Mouse (Mus musculus): ENCODE results near the gene Olfr691. TPM values are rescaled to one million over a fixed set of nuclear protein-coding genes. Genes with fewer than 3 reads are reported as not detected.

The Olfr691 gene
- total and polyA plus RNA-seq, 3 experiments, result not detected

DNA sequence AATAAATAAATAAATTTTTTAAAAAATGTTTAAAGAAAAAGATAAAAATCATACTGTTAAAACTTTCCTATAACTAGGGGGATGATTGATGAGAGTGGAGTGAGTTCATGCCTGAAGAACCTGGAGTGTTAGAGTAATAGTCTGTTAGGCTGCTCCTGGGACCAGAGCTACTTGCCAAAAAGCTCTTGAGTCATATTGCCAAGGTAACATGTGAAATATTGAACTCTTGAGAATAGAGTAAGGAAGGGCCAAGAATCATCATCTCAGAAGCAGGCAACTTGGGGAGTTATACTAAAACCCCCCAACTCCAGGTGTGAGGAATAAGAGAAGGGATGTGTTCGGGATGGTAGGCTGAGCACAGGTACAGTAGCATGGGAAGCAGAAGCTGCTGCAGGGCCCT lies 31.2 kb downstream of the Olfr691 start, which contains the start of gene Olfr689:
Olfr689 (plus strand) TSS at position 301 of the 400 bp plus-strand sequence.
- Histone ChIP-seq H3K9ac (ENCODE audit: control insufficient read depth, low read depth, low read length, poor library complexity, severe bottlenecking) (no peak within 1 kb of the TSS), H3K79me2 (ENCODE audit: control insufficient read depth, insufficient read depth, low read length, poor library complexity) (no peaks in the 10 kb centered on the region), H3K9me3 (replicated peaks; ENCODE audit: insufficient read depth, low read length) (no peaks in the 10 kb centered on the region), H3K36me3 (ENCODE audit: control insufficient read depth in 1 of 2, insufficient read depth in 2 of 2, low read length in 2 of 2) (no peaks in the 10 kb centered on the region), H3K4me1 (ENCODE audit: control insufficient read depth in 1 of 2, insufficient read depth in 2 of 2, low read length in 2 of 2) (no peaks in the 10 kb centered on the region), H3K27ac (ENCODE audit: control insufficient read depth, low read depth, low read length) (no peak within 1 kb of the TSS), H3K4me3 (ENCODE audit: control insufficient read depth in 1 of 2, insufficient read depth in 1 of 2, low read depth in 2 of 2, low read length in 2 of 2) (no peak within 1 kb of the TSS), H3K27me3 (ENCODE audit: control insufficient read depth in 1 of 2, insufficient read depth in 2 of 2, low read length in 2 of 2) (no peaks in the 10 kb centered on the region)
- DNase-seq (ENCODE audit: low read depth, low spot score), result no peak
- TF ChIP-seq ZC3H11A (IDR thresholded peaks at IDR 0.05; ENCODE audit: low read depth, low read length) (no peak), RAD21 (IDR thresholded peaks at IDR 0.05; ENCODE audit: low read depth, low read length) (no peak), USF1 (IDR thresholded peaks at IDR 0.05; ENCODE audit: low read depth, low read length) (no peak), CHD1 (IDR thresholded peaks at IDR 0.05; ENCODE audit: low read depth, low read length) (no peak), TBP (IDR thresholded peaks at IDR 0.05; ENCODE audit: low read depth, low read length) (no peak), USF2 (IDR thresholded peaks at IDR 0.05; ENCODE audit: borderline replicate concordance in 1 of 2, insufficient read depth in 1 of 2, low read depth in 1 of 2, low read length in 2 of 2) (no peak), ELF1 (IDR thresholded peaks at IDR 0.05; ENCODE audit: low read depth, low read length) (no peak), MAX (IDR thresholded peaks at IDR 0.05; ENCODE audit: low read length) (no peak), JUND (IDR thresholded peaks at IDR 0.05; ENCODE audit: low read depth, low read length) (no peak), BHLHE40 (IDR thresholded peaks at IDR 0.05; ENCODE audit: borderline replicate concordance, low read depth, low read length) (no peak), POLR2AphosphoS5 (IDR thresholded peaks at IDR 0.05; ENCODE audit: borderline replicate concordance, low read depth, low read length) (no peak), RCOR1 (IDR thresholded peaks at IDR 0.05; ENCODE audit: low read depth, low read length) (no peak), MAFK (IDR thresholded peaks at IDR 0.05; ENCODE audit: borderline replicate concordance, low read depth, low read length) (no peak), ZNF384 (IDR thresholded peaks at IDR 0.05; ENCODE audit: low read depth, low read length) (no peak), EP300 (IDR thresholded peaks at IDR 0.05; ENCODE audit: low read depth in 1 of 2, low read length in 2 of 2) (no peak), HCFC1 (IDR thresholded peaks at IDR 0.05; ENCODE audit: low read depth, low read length) (no peak), CHD2 (IDR thresholded peaks at IDR 0.05; ENCODE audit: low read length) (no peak)

- no peak for DNase-seq (ENCODE audit: low read depth, low spot score)
- Histone ChIP-seq H3K9me3 (replicated peaks; ENCODE audit: insufficient read depth, low read length) (no peaks in the 10 kb centered on the region), H3K4me1 (ENCODE audit: control insufficient read depth in 1 of 2, insufficient read depth in 2 of 2, low read length in 2 of 2) (no peaks in the 10 kb centered on the region), H3K9ac (ENCODE audit: control insufficient read depth, low read depth, low read length, poor library complexity, severe bottlenecking) (no peak overlapping the region), H3K36me3 (ENCODE audit: control insufficient read depth in 1 of 2, insufficient read depth in 2 of 2, low read length in 2 of 2) (no peaks in the 10 kb centered on the region), H3K4me3 (ENCODE audit: control insufficient read depth in 1 of 2, insufficient read depth in 1 of 2, low read depth in 2 of 2, low read length in 2 of 2) (no peak overlapping the region), H3K27ac (ENCODE audit: control insufficient read depth, low read depth, low read length) (no peak overlapping the region), H3K27me3 (ENCODE audit: control insufficient read depth in 1 of 2, insufficient read depth in 2 of 2, low read length in 2 of 2) (no peaks in the 10 kb centered on the region), H3K79me2 (ENCODE audit: control insufficient read depth, insufficient read depth, low read length, poor library complexity) (no peaks in the 10 kb centered on the region)
- no peak for TF ChIP-seq MXI1 (IDR thresholded peaks at IDR 0.05; ENCODE audit: low read depth, low read length)
- TF ChIP-seq HCFC1 (IDR thresholded peaks at IDR 0.05; ENCODE audit: low read depth, low read length), result no peak
- no peak for TF ChIP-seq GABPA (IDR thresholded peaks at IDR 0.05; ENCODE audit: low read depth, low read length)
- no peak for TF ChIP-seq USF1 (IDR thresholded peaks at IDR 0.05; ENCODE audit: low read depth, low read length)
- no peak for TF ChIP-seq BHLHE40 (IDR thresholded peaks at IDR 0.05; ENCODE audit: borderline replicate concordance, low read depth, low read length)
- TF ChIP-seq ZKSCAN1 (IDR thresholded peaks at IDR 0.05; ENCODE audit: low read depth, low read length), result no peak
- no peak for TF ChIP-seq EP300 (IDR thresholded peaks at IDR 0.05; ENCODE audit: low read depth in 1 of 2, low read length in 2 of 2)
- no peak for TF ChIP-seq NELFE (IDR thresholded peaks at IDR 0.05; ENCODE audit: low read depth, low read length)
- TF ChIP-seq KAT2A (conservative IDR thresholded peaks at IDR 0.05; ENCODE audit: low read depth, low read length), result no peak
- TF ChIP-seq TCF12 (IDR thresholded peaks at IDR 0.05; ENCODE audit: low read depth, low read length), result no peak
- TF ChIP-seq USF2 (IDR thresholded peaks at IDR 0.05; ENCODE audit: borderline replicate concordance in 1 of 2, insufficient read depth in 1 of 2, low read depth in 1 of 2, low read length in 2 of 2), result no peak
Observed at GRCm38 (mm10) chr7:105290051-105290450, 52.0 kb downstream of the Olfr691 start.

Measured in MEL (cell line).